Mouse (Mus musculus): ENCODE measurements around the gene Cchcr1. TPM values are rescaled to one million over a fixed set of nuclear protein-coding genes. Genes with fewer than 3 reads are reported as not detected.

Gene Cchcr1
- total RNA-seq, 4 experiments from 2014 or later, result 5.9 to 13.9 (median 12.9) TPM

DNA sequence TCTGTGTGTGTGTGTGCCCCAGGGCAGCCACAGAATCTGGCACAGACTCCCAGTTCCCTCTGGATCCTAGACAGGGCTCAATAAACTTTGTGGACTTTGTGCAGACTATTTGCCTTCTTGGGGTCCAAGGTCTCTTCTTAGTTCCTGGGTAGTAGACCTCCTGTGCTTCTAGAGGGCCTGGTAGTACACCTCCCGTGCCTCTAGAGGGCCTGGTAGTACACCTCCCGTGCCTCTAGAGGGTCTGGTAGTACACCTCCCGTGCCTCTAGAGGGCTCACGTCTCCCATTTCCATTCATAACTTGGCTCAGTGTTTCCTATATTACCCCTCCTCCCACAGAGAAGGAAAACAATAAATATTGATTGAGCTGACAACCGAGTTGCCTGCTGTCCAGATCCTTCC is 39.9 kb downstream of the Cchcr1 start:
- DNase-seq, result no peak

DNA sequence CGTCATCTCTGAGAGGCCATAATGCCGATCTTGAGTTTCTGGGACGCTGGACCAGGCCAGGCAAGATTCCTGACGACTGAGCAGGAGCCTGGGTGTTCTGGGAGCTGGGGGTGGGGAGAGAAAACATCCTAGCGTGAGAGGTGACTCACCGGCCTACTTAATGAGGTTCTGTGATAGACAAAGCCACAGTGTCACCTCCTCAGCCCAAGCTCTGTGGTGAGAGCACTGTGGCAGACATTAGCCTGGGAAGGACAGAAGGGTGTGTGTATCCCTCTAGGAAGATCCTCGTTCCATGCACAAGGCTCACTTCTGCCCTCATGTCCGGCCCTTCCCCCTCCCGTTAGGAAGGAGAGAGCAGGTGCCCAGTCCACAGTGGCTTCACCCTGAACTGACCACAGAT is 40.5 kb downstream of the Cchcr1 start:
- DNase-seq, result no peak

DNA sequence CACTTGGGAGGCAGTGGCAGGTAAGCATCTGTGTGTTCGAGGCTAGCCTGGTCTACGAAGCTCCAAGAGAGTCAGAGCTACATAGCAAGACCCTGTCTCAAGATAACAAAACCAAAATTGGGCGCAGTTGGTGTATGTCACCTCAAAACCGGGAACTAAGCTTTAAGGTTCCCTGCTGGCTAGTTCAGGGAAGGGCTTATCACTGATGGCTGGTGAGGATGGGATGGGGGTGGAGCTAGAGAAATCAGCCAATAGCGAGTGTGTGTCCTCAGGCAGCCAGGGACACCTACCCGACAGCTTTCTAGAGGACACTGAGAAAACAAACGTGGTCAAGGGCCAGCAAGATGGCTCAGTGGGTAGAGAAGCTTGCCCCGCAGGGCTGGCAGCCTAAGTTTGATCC is 41.3 kb downstream of the Cchcr1 start:
- no peak for DNase-seq

DNA sequence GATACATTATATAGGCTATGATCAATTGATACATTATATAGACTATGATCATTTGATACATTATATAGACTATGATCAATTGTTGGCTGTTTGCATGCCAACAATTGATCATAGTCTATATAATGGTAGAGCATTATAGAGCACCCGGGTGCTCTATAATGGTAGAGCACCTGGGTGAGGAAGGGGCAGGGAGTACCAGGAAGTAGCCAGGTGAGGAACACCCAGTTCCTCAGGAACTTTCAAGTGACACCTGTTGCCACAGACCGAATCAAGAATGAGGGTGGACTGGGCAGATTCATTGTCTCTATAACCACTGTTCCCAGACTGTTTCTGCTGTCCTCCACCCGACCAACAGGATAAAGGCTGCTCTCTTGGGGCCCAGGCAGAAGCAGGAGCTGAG is 50.2 kb downstream of the Cchcr1 start, which contains the start of gene 2300002M23Rik:
2300002M23Rik (plus strand) TSS at position 301 of the 400 bp plus-strand sequence.
- DNase-seq, result no peak

DNA sequence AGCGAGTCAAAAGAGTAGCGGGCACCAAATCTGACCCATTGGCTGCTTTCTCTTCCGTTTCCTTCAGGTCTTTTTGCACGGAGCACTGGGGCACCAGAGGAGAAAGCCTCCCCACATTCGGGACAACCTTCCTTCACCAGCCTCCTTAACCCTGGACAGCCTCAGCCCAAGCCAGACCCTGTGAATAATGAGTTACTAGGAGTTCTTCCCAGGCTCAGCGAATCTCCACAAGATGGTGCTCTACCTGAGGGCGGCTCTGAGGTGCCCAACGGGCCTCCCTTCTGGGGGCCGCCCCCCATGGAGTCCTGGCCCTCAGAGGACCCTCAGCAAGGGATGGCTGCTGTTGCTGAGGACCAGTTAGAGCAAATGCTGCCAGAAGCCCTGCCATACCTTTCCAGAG is 50.9 kb downstream of the Cchcr1 start:
- DNase-seq, result no peak

DNA sequence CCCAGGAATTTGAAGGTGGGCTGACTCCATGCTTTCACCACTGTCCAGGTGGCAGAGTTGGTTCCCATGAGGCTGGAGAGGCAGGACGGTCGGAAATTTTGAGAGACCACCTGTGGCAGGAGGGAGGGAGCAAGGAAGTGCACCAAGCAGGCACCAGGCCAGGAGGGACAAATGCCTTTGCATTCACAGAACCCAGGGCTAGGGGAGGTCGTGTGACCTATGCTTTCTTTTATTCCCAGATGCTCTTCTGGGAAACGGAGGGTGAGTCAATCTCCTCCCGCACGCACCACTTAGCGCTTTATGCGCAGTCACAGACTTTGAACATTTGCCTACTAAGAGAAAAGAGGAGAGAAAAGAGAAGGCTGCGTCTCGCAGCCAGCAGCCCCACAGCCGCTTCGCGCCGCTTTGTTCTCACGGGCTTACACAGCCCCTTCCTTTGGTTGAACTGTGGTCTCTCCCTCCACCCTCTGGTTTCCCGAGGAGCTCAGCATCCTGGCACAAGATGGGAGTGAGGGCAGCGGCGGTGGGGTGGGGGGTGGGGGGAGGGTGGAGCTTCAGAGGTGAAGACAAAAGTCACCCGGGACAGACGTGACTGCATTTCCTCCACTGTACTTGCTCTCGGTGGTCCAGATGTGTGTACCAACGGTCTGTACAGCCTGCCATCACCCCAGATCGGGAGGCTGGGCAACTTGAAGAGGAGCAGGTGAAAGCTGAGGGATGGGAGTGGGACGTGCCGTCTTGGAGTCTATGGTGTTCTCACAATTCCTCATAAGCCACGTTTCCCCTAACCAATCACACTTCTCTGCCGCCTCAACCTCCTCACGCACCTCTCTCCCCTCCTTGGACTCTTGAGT is 52.4 kb downstream of the Cchcr1 start:
- no peak for DNase-seq

DNA sequence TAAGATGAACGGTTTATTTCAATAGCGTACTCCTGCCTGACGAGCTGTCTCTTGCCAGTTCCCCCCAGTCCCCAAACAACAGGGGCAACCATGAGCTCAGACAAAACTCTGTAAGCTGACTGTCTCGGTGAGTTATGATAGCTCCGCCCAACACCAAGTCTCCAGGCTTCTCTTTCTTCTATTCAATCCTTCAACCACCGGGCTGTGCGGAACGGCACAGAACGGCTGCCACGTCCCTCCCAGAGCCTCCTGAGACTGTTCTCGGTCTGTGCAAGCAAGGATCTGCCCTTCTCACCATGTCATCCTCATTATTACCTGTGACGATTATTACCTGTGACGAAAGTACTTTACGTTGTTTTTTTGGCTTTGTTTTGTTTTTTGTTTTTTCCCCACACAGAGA is 53.9 kb downstream of the Cchcr1 start:
- no peak for DNase-seq

DNA sequence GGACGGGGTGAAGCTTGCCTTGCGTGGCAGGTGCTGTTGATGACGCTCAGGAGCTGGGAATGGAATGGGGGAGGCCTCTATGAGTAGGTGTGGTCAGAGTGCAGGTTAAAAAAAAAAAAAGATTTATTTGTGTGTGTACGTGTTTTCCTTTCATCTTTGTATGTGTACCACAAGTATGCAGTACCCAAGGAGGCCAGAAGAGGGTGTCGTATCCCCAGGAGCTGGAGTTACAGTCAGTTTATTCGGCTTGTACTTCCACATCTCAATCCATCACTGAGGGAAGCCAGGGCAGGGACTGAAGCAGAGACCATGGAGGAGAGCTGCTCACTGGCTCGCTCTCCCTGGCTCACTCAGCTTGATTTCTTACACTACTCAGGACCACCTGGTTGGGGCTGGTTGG is 54.6 kb downstream of the Cchcr1 start:
- DNase-seq, result no peak

DNA sequence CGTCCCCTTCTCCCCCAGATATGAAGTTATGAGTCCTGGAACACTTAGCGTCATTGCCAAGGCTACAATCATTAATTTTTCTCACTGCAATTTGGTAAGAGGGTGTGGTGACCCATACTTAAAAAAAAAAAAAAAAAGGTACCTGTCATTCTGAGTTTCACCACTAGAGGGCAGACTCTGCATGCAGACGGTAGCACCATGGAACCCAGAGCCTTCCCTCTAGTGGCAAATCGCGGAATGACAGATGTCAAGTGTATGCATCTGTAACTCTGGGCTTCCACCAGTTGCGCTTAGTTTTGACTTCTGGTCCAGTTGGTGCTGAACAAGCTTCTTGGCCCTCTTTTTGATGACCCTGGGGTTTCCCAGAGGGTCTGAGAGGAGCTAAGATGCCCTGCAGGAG is 61.3 kb downstream of the Cchcr1 start:
- DNase-seq, result peak; percentile 33

Other genes with a start within 250 kb of the Cchcr1 start
- gene H2-Q1, start 196.7 kb upstream of the Cchcr1 start, total RNA-seq (2022), result 1 to 10 TPM; 3.6 to 5.8 (median 4.6) TPM
- 1 to 10 TPM; 1.7 to 2.7 (median 2.3) TPM for gene H2-Q2, start 174.9 kb upstream of the Cchcr1 start, total RNA-seq (2022)
- 10 to 100 TPM; 26.9 to 46.7 (median 37.7) TPM for gene H2-Q4, start 137.5 kb upstream of the Cchcr1 start, total RNA-seq (2022)
- gene H2-Q6, start 92.2 kb upstream of the Cchcr1 start, total RNA-seq (2022), result 10 to 100 TPM in 2 of 4 experiments, 1 to 10 TPM in 2; 7.6 to 16.7 (median 11.1) TPM
- gene H2-Q7, start 77.9 kb upstream of the Cchcr1 start, total RNA-seq (2022), result 10 to 100 TPM in 2 of 4 experiments, 1 to 10 TPM in 2; 7.6 to 11.5 (median 9.8) TPM
- gene H2-Q10, start 47.0 kb upstream of the Cchcr1 start, total RNA-seq (2022), result 1 to 10 TPM; 1.9 to 7.9 (median 3.7) TPM
- under 1 TPM in 3 of 4 experiments, not detected in 1; 0.21 to 0.34 (median 0.23) TPM for gene Pou5f1, start 11.1 kb upstream of the Cchcr1 start, total RNA-seq (2022)
- 1 to 10 TPM; 3.5 to 6.7 (median 4.8) TPM for gene Tcf19, start 276 bp upstream of the Cchcr1 start, total RNA-seq (2022)
- not detected for gene Psors1c2, start 16.1 kb downstream of the Cchcr1 start, total RNA-seq (2022)
- gene Cdsn, start 35.0 kb downstream of the Cchcr1 start, total RNA-seq (2022), result 10 to 100 TPM in 1 of 4 experiments, 1 to 10 TPM in 2, under 1 TPM in 1; 0.17 to 12.1 (median 3.0) TPM
- not detected for gene 2300002M23Rik, start 50.4 kb downstream of the Cchcr1 start, total RNA-seq (2022)
- not detected for gene Sfta2, start 84.4 kb downstream of the Cchcr1 start, total RNA-seq (2022)
- gene Gm9573, start 109.5 kb downstream of the Cchcr1 start, total RNA-seq (2022), result not detected
- gene Mucl3, start 126.6 kb downstream of the Cchcr1 start, total RNA-seq (2022), result not detected
- gene Vars2, start 150.5 kb downstream of the Cchcr1 start, total RNA-seq (2022), result 10 to 100 TPM; 30.9 to 60.3 (median 45.3) TPM
- gene Gtf2h4, start 156.6 kb downstream of the Cchcr1 start, total RNA-seq (2022), result 10 to 100 TPM; 23.5 to 30.6 (median 24.6) TPM
- gene Ddr1, start 187.5 kb downstream of the Cchcr1 start, total RNA-seq (2022), result 10 to 100 TPM; 40.1 to 81.5 (median 56.4) TPM

Data from adrenal gland, adult 8-10 months (tissue).